Mouse (Mus musculus): ENCODE data around the gene Accs. TPM values are rescaled to one million over a fixed set of nuclear protein-coding genes. Genes with fewer than 3 reads are reported as not detected.

Accs gene
- polyA plus RNA-seq, 1 experiment from 2014 or later, result 7.5 TPM

GRCm38 (mm10) chr2:93870842-93871241 lies 21.1 kb upstream of the Accs start:
- ATAC-seq (ENCODE audit: low FRiP score) (peak; percentile 58; the same call in 1 of the 2 replicates), DNase-seq (ENCODE audit: low spot score) (peak; percentile 82)
- 47% methylated on average over 4 of the region's 4 CpGs for WGBS
- no peak overlapping the region for H3K9ac ChIP-seq (ENCODE audit: low read depth, low read length)
- no peaks in the 10 kb centered on the region for H3K27me3 ChIP-seq (ENCODE audit: control insufficient read depth, insufficient read depth, low read length)
- no peak overlapping the region for H3K4me2 ChIP-seq (replicated peaks; ENCODE audit: low read depth, low read length)
- H3K9me3 ChIP-seq (ENCODE audit: control insufficient read depth, low read length), result no peaks in the 10 kb centered on the region
- no peaks in the 10 kb centered on the region for H3K36me3 ChIP-seq (ENCODE audit: control insufficient read depth, insufficient read depth, low read length)
- H3K4me3 ChIP-seq (ENCODE audit: low read depth, low read length), result no peak overlapping the region
- no peak overlapping the region for H3K27ac ChIP-seq (ENCODE audit: low read depth, low read length)
- H3K4me1 ChIP-seq (replicated peaks; ENCODE audit: control insufficient read depth, insufficient read depth, low read length), result no peaks in the 10 kb centered on the region

GRCm38 (mm10) chr2:93869107-93869600 lies 19.4 kb upstream of the Accs start, which contains the start of gene Accsl:
Accsl (minus strand) TSS chr2:93869157.
- no peak within 1 kb of the TSS for H3K9ac ChIP-seq (ENCODE audit: low read depth, low read length)
- H3K36me3 ChIP-seq (ENCODE audit: control insufficient read depth, insufficient read depth, low read length), result no peaks in the 10 kb centered on the region
- no peaks in the 10 kb centered on the region for H3K9me3 ChIP-seq (ENCODE audit: control insufficient read depth, low read length)
- no peak within 1 kb of the TSS for H3K4me2 ChIP-seq (replicated peaks; ENCODE audit: low read depth, low read length)
- no peaks in the 10 kb centered on the region for H3K4me1 ChIP-seq (replicated peaks; ENCODE audit: control insufficient read depth, insufficient read depth, low read length)
- DNase-seq (ENCODE audit: low spot score), result no peak
- no peak within 1 kb of the TSS for H3K27ac ChIP-seq (ENCODE audit: low read depth, low read length)
- WGBS, result 79% methylated on average over 7 of the region's 7 CpGs
- no peaks in the 10 kb centered on the region for H3K27me3 ChIP-seq (ENCODE audit: control insufficient read depth, insufficient read depth, low read length)
- no peak within 1 kb of the TSS for H3K4me3 ChIP-seq (ENCODE audit: low read depth, low read length)
- ATAC-seq (ENCODE audit: low FRiP score), result no peak

GRCm38 (mm10) chr2:93868566-93868965 lies 18.8 kb upstream of the Accs start:
- Histone ChIP-seq H3K36me3 (ENCODE audit: control insufficient read depth, insufficient read depth, low read length) (no peaks in the 10 kb centered on the region), H3K9me3 (ENCODE audit: control insufficient read depth, low read length) (no peaks in the 10 kb centered on the region), H3K9ac (ENCODE audit: low read depth, low read length) (no peak overlapping the region), H3K27me3 (ENCODE audit: control insufficient read depth, insufficient read depth, low read length) (no peaks in the 10 kb centered on the region), H3K27ac (ENCODE audit: low read depth, low read length) (no peak overlapping the region), H3K4me3 (ENCODE audit: low read depth, low read length) (no peak overlapping the region), H3K4me2 (replicated peaks; ENCODE audit: low read depth, low read length) (no peak overlapping the region), H3K4me1 (replicated peaks; ENCODE audit: control insufficient read depth, insufficient read depth, low read length) (no peaks in the 10 kb centered on the region)
- DNase-seq (ENCODE audit: low spot score) (no peak), ATAC-seq (ENCODE audit: low FRiP score) (no peak)
- 86% methylated on average over 11 of the region's 11 CpGs for WGBS

GRCm38 (mm10) chr2:93863229-93863628 lies 13.5 kb upstream of the Accs start:
- Histone ChIP-seq H3K4me3 (ENCODE audit: low read depth, low read length) (no peak overlapping the region), H3K4me2 (replicated peaks; ENCODE audit: low read depth, low read length) (no peak overlapping the region), H3K27ac (ENCODE audit: low read depth, low read length) (no peak overlapping the region), H3K27me3 (ENCODE audit: control insufficient read depth, insufficient read depth, low read length) (no peaks in the 10 kb centered on the region), H3K9ac (ENCODE audit: low read depth, low read length) (no peak overlapping the region), H3K4me1 (replicated peaks; ENCODE audit: control insufficient read depth, insufficient read depth, low read length) (no peaks in the 10 kb centered on the region), H3K36me3 (ENCODE audit: control insufficient read depth, insufficient read depth, low read length) (no peaks in the 10 kb centered on the region), H3K9me3 (ENCODE audit: control insufficient read depth, low read length) (no peaks in the 10 kb centered on the region)
- DNase-seq (ENCODE audit: low spot score), result no peak
- 67% methylated on average over 4 of the region's 4 CpGs for WGBS
- ATAC-seq (ENCODE audit: low FRiP score), result no peak

GRCm38 (mm10) chr2:93858845-93859244 lies 9.1 kb upstream of the Accs start:
- H3K4me3 ChIP-seq (ENCODE audit: low read depth, low read length), result no peak overlapping the region
- H3K27ac ChIP-seq (ENCODE audit: low read depth, low read length), result no peak overlapping the region
- H3K4me2 ChIP-seq (replicated peaks; ENCODE audit: low read depth, low read length), result no peak overlapping the region
- WGBS, result 75% methylated on average over 12 of the region's 12 CpGs
- no peaks in the 10 kb centered on the region for H3K4me1 ChIP-seq (replicated peaks; ENCODE audit: control insufficient read depth, insufficient read depth, low read length)
- ATAC-seq (ENCODE audit: low FRiP score), result no peak
- H3K9ac ChIP-seq (ENCODE audit: low read depth, low read length), result no peak overlapping the region
- no peaks in the 10 kb centered on the region for H3K36me3 ChIP-seq (ENCODE audit: control insufficient read depth, insufficient read depth, low read length)
- no peak for DNase-seq (ENCODE audit: low spot score)
- no peaks in the 10 kb centered on the region for H3K9me3 ChIP-seq (ENCODE audit: control insufficient read depth, low read length)
- no peaks in the 10 kb centered on the region for H3K27me3 ChIP-seq (ENCODE audit: control insufficient read depth, insufficient read depth, low read length)

- no peak overlapping the region for H3K27ac ChIP-seq (ENCODE audit: low read depth, low read length)
- no peaks in the 10 kb centered on the region for H3K4me1 ChIP-seq (replicated peaks; ENCODE audit: control insufficient read depth, insufficient read depth, low read length)
- H3K9ac ChIP-seq (ENCODE audit: low read depth, low read length), result no peak overlapping the region
- H3K4me3 ChIP-seq (ENCODE audit: low read depth, low read length), result no peak overlapping the region
- no peak overlapping the region for H3K4me2 ChIP-seq (replicated peaks; ENCODE audit: low read depth, low read length)
- DNase-seq (ENCODE audit: low spot score), result no peak
- no peaks in the 10 kb centered on the region; the same call in 1 of the 2 replicates for H3K36me3 ChIP-seq (ENCODE audit: control insufficient read depth, insufficient read depth, low read length)
- 89% methylated on average over 1 of the region's 1 CpGs for WGBS
- H3K27me3 ChIP-seq (ENCODE audit: control insufficient read depth, insufficient read depth, low read length), result no peaks in the 10 kb centered on the region
- no peaks in the 10 kb centered on the region for H3K9me3 ChIP-seq (ENCODE audit: control insufficient read depth, low read length)
- ATAC-seq (ENCODE audit: low FRiP score), result no peak
Observed at GRCm38 (mm10) chr2:93851303-93851702, 1.6 kb upstream of the Accs start.

GRCm38 (mm10) chr2:93850317-93850944 lies 688 bp upstream of the Accs start:
- H3K27ac ChIP-seq (ENCODE audit: low read depth, low read length), result no peak overlapping the region
- no peaks in the 10 kb centered on the region for H3K9me3 ChIP-seq (ENCODE audit: control insufficient read depth, low read length)
- no peak overlapping the region for H3K9ac ChIP-seq (ENCODE audit: low read depth, low read length)
- H3K4me3 ChIP-seq (ENCODE audit: low read depth, low read length), result peak overlapping the region; percentile 41; the same call in 1 of the 2 replicates
- no peak for ATAC-seq (ENCODE audit: low FRiP score)
- no peak for DNase-seq (ENCODE audit: low spot score)
- no peaks in the 10 kb centered on the region for H3K27me3 ChIP-seq (ENCODE audit: control insufficient read depth, insufficient read depth, low read length)
- no peaks in the 10 kb centered on the region for H3K4me1 ChIP-seq (replicated peaks; ENCODE audit: control insufficient read depth, insufficient read depth, low read length)
- 51% methylated on average over 13 of the region's 13 CpGs for WGBS
- no peaks in the 10 kb centered on the region; the same call in 1 of the 2 replicates for H3K36me3 ChIP-seq (ENCODE audit: control insufficient read depth, insufficient read depth, low read length)
- peak overlapping the region; percentile 50; the same call in 1 of the 2 replicates for H3K4me2 ChIP-seq (replicated peaks; ENCODE audit: low read depth, low read length)

GRCm38 (mm10) chr2:93841349-93841748 lies 8.4 kb downstream of the Accs start:
- Histone ChIP-seq H3K9me3 (ENCODE audit: control insufficient read depth, low read length) (no peaks in the 10 kb centered on the region; the same call in 1 of the 2 replicates), H3K27ac (ENCODE audit: low read depth, low read length) (no peak overlapping the region), H3K4me3 (ENCODE audit: low read depth, low read length) (no peak overlapping the region), H3K27me3 (ENCODE audit: control insufficient read depth, insufficient read depth, low read length) (no peaks in the 10 kb centered on the region), H3K4me1 (replicated peaks; ENCODE audit: control insufficient read depth, insufficient read depth, low read length) (no peaks in the 10 kb centered on the region), H3K4me2 (replicated peaks; ENCODE audit: low read depth, low read length) (no peak overlapping the region), H3K36me3 (ENCODE audit: control insufficient read depth, insufficient read depth, low read length) (0 out of 2 replicates have a peak, but pooled peaks cover 3% of the 10 kb centered on the region), H3K9ac (ENCODE audit: low read depth, low read length) (no peak overlapping the region)
- no peak for ATAC-seq (ENCODE audit: low FRiP score)
- WGBS, result 96% methylated on average over 3 of the region's 3 CpGs
- no peak for DNase-seq (ENCODE audit: low spot score)

- no peak overlapping the region for H3K4me3 ChIP-seq (ENCODE audit: low read depth, low read length)
- H3K9me3 ChIP-seq (ENCODE audit: control insufficient read depth, low read length), result no peaks in the 10 kb centered on the region; the same call in 1 of the 2 replicates
- no peak overlapping the region for H3K9ac ChIP-seq (ENCODE audit: low read depth, low read length)
- peaks cover 5% of the 10 kb centered on the region; the same call in 1 of the 2 replicates for H3K36me3 ChIP-seq (ENCODE audit: control insufficient read depth, insufficient read depth, low read length)
- H3K27ac ChIP-seq (ENCODE audit: low read depth, low read length), result no peak overlapping the region
- no peaks in the 10 kb centered on the region for H3K4me1 ChIP-seq (replicated peaks; ENCODE audit: control insufficient read depth, insufficient read depth, low read length)
- WGBS, result 79% methylated on average over 6 of the region's 6 CpGs
- no peaks in the 10 kb centered on the region for H3K27me3 ChIP-seq (ENCODE audit: control insufficient read depth, insufficient read depth, low read length)
- H3K4me2 ChIP-seq (replicated peaks; ENCODE audit: low read depth, low read length), result no peak overlapping the region
- DNase-seq (ENCODE audit: low spot score) (no peak), ATAC-seq (ENCODE audit: low FRiP score) (no peak)
Observed at GRCm38 (mm10) chr2:93840109-93840508, 9.6 kb downstream of the Accs start.

Measured in hindbrain, embryonic 11.5 days (tissue).